Mouse (Mus musculus): Measurements from ENCODE around the gene Olfr283. TPM values are rescaled to one million over a fixed set of nuclear protein-coding genes. Genes with fewer than 3 reads are reported as not detected.

Gene Olfr283
- polyA plus RNA-seq, 1 experiment from 2014 or later = not detected

DNA sequence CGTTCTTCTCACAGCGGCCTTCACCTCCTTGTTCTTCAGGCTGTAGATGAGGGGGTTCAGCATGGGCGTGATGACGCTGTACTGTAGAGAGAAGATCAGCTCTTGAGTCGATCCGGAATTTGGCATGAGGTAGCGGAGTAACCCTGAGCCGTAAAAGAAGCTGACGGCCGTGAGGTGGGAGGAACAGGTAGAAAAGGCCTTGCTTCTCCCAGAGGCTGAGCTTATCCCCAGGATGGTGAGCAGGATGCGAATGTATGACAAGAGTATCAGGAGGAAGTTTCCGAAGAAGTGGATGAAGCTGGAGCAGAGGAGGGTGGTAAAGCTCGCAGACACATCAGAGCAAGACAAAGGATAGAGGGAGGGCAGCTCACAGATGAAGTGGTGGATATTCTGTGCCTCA is 2.5 kb downstream of the Olfr283 start:
- Histone ChIP-seq H3K4me3 (ENCODE audit: low read depth, low read length) (no peak overlapping the region), H3K4me2 (no peak overlapping the region), H3K9ac (ENCODE audit: low read depth, low read length) (no peak overlapping the region), H3K27ac (ENCODE audit: low read depth, low read length) (no peak overlapping the region), H3K9me3 (ENCODE audit: control insufficient read depth, low read length) (no peaks in the 10 kb centered on the region), H3K36me3 (ENCODE audit: control insufficient read depth, insufficient read depth, low read length) (no peaks in the 10 kb centered on the region), H3K27me3 (replicated peaks; ENCODE audit: control insufficient read depth, insufficient read depth, low read length) (no peaks in the 10 kb centered on the region), H3K4me1 (replicated peaks; ENCODE audit: control insufficient read depth, insufficient read depth, low read length) (no peaks in the 10 kb centered on the region)
- 83% methylated on average over 13 of the region's 13 CpGs for WGBS
- DNase-seq (ENCODE audit: low spot score) = no peak
- no peak for ATAC-seq (replicated peaks; ENCODE audit: low FRiP score)

DNA sequence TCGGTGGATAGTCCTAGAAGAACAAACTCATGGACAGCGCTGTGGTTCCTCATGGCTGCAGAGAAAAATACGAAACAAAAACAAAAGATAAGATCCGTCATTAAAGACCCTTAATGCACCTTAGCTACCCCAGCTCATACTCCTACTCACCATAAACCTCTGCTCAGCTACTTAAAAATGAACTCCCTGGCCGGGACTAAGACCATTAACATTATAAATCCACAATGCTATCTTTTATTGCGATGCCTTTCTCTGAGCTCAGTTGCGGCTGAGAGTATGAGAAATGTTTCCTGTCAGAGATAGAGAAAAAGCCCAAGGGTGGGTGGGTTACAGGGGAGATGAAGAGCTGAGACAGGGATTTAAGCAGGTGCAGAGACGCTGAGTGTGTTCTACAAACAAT is 39.9 kb downstream of the Olfr283 start, which contains the start of gene Olfr284:
Olfr284 (minus strand) TSS at position 101 of the 400 bp plus-strand sequence.
- H3K4me3 ChIP-seq (ENCODE audit: low read depth, low read length) = no peak within 1 kb of the TSS
- H3K27ac ChIP-seq (ENCODE audit: low read depth, low read length) = no peak within 1 kb of the TSS
- H3K27me3 ChIP-seq (replicated peaks; ENCODE audit: control insufficient read depth, insufficient read depth, low read length) = no peaks in the 10 kb centered on the region
- H3K9me3 ChIP-seq (ENCODE audit: control insufficient read depth, low read length) = no peaks in the 10 kb centered on the region
- H3K4me1 ChIP-seq (replicated peaks; ENCODE audit: control insufficient read depth, insufficient read depth, low read length) = no peaks in the 10 kb centered on the region
- H3K36me3 ChIP-seq (ENCODE audit: control insufficient read depth, insufficient read depth, low read length) = no peaks in the 10 kb centered on the region
- no peak within 1 kb of the TSS for H3K4me2 ChIP-seq
- H3K9ac ChIP-seq (ENCODE audit: low read depth, low read length) = no peak within 1 kb of the TSS
- DNase-seq (ENCODE audit: low spot score) (no peak), ATAC-seq (replicated peaks; ENCODE audit: low FRiP score) (no peak)
- 81% methylated on average over 8 of the region's 8 CpGs for WGBS

Other genes with a start within 250 kb of the Olfr283 start
- gene Asb8, start 215.3 kb downstream of the Olfr283 start, polyA plus RNA-seq (2014; fragmentation: Nextera tagmentation; extraction: Ambion mirVana) = 37.2 and 42.5 TPM in 2 replicates
- gene Ccdc184, start 213.8 kb downstream of the Olfr283 start, polyA plus RNA-seq (2014; fragmentation: Nextera tagmentation; extraction: Ambion mirVana) = not detected in 2 replicates
- gene Olfr288, start 185.4 kb downstream of the Olfr283 start, polyA plus RNA-seq (2014; fragmentation: Nextera tagmentation; extraction: Ambion mirVana) = not detected in 2 replicates
- not detected in 2 replicates for gene Gm44579, start 160.0 kb downstream of the Olfr283 start, polyA plus RNA-seq (2014; fragmentation: Nextera tagmentation; extraction: Ambion mirVana)
- not detected in 2 replicates for gene Olfr287, start 159.9 kb downstream of the Olfr283 start, polyA plus RNA-seq (2014; fragmentation: Nextera tagmentation; extraction: Ambion mirVana)
- not detected in 2 replicates for gene Olfr286, start 146.5 kb downstream of the Olfr283 start, polyA plus RNA-seq (2014; fragmentation: Nextera tagmentation; extraction: Ambion mirVana)
- not detected in 2 replicates for gene H1fnt, start 123.7 kb downstream of the Olfr283 start, polyA plus RNA-seq (2014; fragmentation: Nextera tagmentation; extraction: Ambion mirVana)
- 0.18 and 0.27 TPM in 2 replicates for gene Zfp641, start 84.8 kb downstream of the Olfr283 start, polyA plus RNA-seq (2014; fragmentation: Nextera tagmentation; extraction: Ambion mirVana)
- not detected in 2 replicates for gene Olfr285, start 63.6 kb downstream of the Olfr283 start, polyA plus RNA-seq (2014; fragmentation: Nextera tagmentation; extraction: Ambion mirVana)
- gene Olfr284, start 40.0 kb downstream of the Olfr283 start, polyA plus RNA-seq (2014; fragmentation: Nextera tagmentation; extraction: Ambion mirVana) = not detected in 2 replicates
- gene Olfr282, start 50.3 kb upstream of the Olfr283 start, polyA plus RNA-seq (2014; fragmentation: Nextera tagmentation; extraction: Ambion mirVana) = not detected in 2 replicates
- gene Olfr281, start 71.6 kb upstream of the Olfr283 start, polyA plus RNA-seq (2014; fragmentation: Nextera tagmentation; extraction: Ambion mirVana) = not detected in 2 replicates
- gene OR5BS1P, start 89.0 kb upstream of the Olfr283 start, polyA plus RNA-seq (2014; fragmentation: Nextera tagmentation; extraction: Ambion mirVana) = not detected in 2 replicates
- gene Lalba, start 101.8 kb upstream of the Olfr283 start, polyA plus RNA-seq (2014; fragmentation: Nextera tagmentation; extraction: Ambion mirVana) = not detected in 2 replicates
- not detected in 2 replicates for gene Olfr279, start 111.5 kb upstream of the Olfr283 start, polyA plus RNA-seq (2014; fragmentation: Nextera tagmentation; extraction: Ambion mirVana)
- gene Kansl2, start 153.3 kb upstream of the Olfr283 start, polyA plus RNA-seq (2014; fragmentation: Nextera tagmentation; extraction: Ambion mirVana) = 92.6 and 94.2 TPM in 2 replicates
- gene Ccnt1, start 190.0 kb upstream of the Olfr283 start, polyA plus RNA-seq (2014; fragmentation: Nextera tagmentation; extraction: Ambion mirVana) = 56.0 and 56.3 TPM in 2 replicates
- 0.55 TPM in 1 of 2 replicates, not detected in the other for gene 4930415O20Rik, start 190.1 kb upstream of the Olfr283 start, polyA plus RNA-seq (2014; fragmentation: Nextera tagmentation; extraction: Ambion mirVana)
- gene Adcy6, start 229.1 kb upstream of the Olfr283 start, polyA plus RNA-seq (2014; fragmentation: Nextera tagmentation; extraction: Ambion mirVana) = 8.3 and 12.3 TPM in 2 replicates
- 13.2 TPM in 2 replicates for gene Cacnb3, start 249.9 kb upstream of the Olfr283 start, polyA plus RNA-seq (2014; fragmentation: Nextera tagmentation; extraction: Ambion mirVana)

Data from liver, embryonic 11.5 days (tissue).